Mouse (Mus musculus): ENCODE results near the gene BC035947. TPM values are rescaled to one million over a fixed set of nuclear protein-coding genes. Genes with fewer than 3 reads are reported as not detected.
"Not testable (repeated sequence)": the region's sequence is repeated elsewhere in the genome, so short reads cannot be mapped to it uniquely, and the experiment has no call there.

The BC035947 gene
- polyA plus RNA-seq, 1 experiment, result 0.06 TPM

DNA sequence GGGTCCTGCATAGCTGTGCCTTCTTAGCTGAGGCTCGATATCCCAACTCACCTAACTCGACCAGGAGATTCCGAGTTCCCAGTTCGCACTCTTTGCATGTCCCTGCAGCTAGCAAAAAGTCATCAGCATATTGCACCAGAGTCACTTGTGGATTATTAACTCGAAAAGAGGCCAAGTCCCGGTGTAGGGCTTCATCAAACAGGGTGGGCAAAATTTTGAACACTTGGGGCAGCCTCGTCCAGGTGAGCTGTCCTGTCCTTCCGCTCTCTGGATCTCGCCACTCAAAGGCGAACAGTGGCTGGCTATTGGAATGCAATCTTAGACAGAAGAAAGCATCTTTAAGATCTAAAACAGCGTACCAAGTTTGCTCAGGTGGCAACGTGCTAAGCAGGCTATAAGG, 10.1 kb downstream of the BC035947 start:
- not testable (repeated sequence) for DNase-seq (ENCODE audit: low spot score)

DNA sequence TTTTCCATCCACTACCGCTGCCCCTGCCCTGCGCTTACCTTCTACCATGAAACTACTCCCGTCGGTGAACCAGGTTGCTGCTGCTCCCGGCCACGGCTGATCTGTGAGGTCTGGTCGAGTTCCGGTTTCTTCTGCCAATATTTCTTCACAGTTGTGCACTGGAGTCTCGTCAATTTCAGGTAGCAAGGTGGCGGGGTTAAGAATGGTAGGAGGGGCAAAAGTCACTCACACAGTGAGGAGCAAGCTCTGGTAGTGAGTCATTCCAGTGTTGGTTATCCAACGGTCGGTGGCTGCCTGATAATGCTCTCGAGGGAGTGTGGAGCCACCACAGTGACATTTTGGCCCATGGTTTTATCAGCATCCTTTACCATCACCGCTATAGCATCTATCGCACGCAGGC, 10.9 kb downstream of the BC035947 start:
- DNase-seq (ENCODE audit: low spot score), result no peak

DNA sequence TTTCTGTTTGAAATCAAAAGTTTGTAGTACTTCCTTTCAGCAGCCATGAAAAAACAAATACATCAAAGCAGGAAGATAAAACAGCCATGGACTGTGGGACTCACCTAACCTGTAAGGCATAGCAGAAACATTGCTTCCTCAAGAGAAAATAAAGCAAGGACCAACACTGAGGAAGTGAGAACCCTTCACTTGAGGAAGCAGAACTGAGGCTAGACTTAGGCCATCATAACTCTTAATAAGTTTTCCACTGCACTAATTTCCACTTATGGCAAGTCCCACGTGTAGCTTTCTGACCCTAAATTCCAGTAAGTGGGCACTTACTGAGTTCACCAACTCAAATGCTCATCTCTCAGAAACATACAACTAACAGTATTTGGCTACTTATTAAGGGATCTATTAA, 21.8 kb downstream of the BC035947 start:
- no peak for DNase-seq (ENCODE audit: low spot score)

DNA sequence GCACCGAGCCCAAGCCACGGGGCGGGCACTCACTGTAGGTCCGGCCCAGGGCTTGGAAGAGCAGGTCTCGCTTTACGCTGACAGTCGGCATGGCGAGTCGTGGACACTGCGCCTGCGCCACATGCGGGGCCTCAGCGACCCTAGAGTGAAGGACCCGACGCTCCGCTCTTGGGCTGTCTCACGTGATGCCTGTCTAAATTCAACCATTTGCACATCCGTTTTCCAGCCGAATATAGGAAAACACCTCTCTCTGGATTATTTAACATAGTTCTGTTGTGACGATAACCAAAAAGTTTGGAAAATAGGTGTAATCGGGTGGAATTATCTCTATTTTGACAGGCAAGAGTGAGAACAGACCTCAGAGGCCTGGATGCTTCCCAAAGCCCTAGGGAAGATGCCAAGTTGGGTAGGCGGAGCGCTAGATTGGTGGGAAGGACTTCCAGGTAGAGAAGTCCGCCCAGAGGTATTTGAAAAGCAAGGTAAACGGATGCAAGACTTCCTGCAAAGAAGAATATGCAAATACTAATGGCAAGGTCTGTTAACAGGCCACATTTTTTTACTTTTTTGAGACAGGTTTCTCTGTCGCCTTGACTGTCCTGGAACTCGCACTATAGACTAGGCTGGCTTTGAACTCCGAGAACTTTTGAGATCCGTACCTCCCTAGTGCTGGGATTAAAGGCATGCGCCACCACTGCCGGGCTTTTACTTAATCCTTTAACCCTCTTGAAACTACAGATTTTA, 23.0 kb downstream of the BC035947 start, which contains the start of gene Farsb:
TSS of gene Farsb (minus strand) at position 146 of the 741 bp plus-strand sequence.
- peak; percentile 86 for DNase-seq (ENCODE audit: low spot score)

DNA sequence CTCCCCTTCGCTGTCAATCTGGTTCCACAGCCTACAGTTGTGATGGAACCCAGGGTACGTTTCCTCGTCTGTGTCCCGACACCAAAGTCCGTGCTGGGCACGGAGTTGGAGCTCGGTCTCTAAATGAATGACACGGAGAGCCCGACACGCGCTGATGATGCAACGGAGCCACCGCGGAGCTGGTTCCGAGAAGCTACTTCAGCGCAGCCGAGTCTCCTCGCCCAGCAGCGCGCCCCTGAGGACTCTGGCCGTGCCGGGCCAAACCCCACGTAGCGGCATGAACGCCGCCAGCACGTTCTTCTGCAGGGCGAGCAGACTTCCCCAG, 23.6 kb downstream of the BC035947 start:
- no peak for DNase-seq (ENCODE audit: low spot score)

DNA sequence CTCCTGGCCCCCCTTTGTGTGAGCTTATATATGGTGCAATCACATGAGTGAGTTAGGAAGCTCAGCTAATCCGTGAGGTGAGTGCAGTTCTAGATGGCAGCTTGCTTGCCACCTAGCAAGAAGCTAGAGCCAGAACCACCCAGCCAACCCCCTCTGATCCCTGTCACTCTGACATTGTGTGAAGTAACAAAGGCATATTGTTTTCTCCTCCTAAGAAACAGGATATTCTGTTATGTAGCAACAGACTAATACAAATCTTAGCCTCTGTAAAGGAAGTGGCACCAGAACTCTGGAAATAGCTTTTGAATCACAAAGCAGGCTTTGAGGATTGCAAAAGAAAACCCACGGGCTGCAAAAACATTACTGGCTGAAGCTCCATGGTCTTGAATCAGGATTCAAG, 27.6 kb downstream of the BC035947 start:
- DNase-seq (ENCODE audit: low spot score), result no peak

DNA sequence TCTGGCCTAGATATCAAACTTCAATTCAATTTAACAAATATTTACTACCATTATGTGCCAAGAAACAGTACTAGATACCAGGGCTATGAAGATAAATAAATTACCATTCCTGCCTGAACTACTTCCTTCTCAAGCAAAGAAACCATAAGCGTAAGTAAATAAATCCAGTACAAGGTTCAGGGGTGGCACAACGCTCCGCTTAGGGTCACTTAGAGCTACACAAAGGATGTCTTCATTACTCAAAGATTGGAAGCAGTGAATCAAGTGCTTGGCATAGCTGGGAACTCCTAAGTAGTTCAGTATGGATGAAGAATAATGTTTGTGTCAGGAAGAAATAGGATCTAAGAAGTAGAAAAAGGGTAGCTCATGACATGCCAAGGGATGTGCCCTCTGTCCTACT, 28.5 kb downstream of the BC035947 start:
- no peak for DNase-seq (ENCODE audit: low spot score)

DNA sequence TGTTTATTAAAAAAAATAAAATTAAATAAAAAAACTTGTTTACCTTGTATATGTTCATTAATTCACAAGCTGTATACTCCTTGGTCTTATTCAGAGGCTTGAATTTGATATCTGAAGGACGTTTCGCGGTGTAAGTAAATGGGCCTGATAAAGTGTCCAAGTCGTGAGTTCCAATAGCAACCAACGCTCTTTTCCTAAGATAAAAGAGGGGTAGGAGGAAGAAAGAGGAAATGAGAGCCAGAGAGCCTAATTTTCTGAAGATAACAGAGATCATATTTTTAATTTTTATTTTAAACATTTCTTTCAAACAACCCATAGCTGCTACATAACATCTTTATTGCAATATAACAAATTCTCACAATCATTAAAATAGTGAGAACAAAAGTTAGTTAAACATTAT, 39.5 kb downstream of the BC035947 start:
- no peak for DNase-seq (ENCODE audit: low spot score)

DNA sequence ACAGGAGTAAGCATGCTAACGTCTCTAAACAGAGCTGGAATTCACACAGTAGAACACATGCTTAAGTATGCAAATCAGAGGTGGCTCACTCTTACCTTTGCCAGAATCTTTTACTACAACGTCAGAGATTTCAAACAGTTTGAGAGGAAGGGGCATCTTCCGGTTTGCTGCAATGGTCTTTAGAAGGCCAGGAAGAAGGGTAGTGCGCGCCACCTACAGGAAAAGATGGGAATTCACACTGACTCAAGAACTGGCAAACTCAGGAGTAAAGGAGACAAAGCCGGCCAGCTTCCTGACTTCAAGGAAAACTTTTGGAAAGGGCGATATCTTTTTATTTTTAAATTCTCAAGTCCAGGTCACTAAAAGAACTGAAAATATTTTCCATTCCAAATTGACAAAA, 57.3 kb downstream of the BC035947 start:
- DNase-seq (ENCODE audit: low spot score), result no peak

DNA sequence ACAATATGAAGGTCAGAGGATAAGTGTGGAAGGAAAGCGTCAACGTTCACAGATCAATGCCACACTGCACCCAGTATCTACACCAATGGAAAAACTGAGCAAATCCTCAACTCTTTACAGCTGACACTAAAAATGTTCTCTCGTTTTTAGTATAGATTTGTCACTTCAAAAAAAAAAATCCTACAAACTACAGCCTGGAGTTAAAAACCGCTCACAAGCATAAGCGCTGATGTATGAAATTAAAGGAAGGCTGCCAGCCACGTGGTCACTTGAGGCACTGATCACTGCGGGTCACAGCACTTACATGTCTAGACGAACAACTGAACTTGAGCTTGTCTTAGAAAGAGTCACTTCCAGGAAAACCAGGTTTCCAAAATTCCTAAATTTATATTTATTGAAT, 58.1 kb downstream of the BC035947 start:
- no peak for DNase-seq (ENCODE audit: low spot score)

DNA sequence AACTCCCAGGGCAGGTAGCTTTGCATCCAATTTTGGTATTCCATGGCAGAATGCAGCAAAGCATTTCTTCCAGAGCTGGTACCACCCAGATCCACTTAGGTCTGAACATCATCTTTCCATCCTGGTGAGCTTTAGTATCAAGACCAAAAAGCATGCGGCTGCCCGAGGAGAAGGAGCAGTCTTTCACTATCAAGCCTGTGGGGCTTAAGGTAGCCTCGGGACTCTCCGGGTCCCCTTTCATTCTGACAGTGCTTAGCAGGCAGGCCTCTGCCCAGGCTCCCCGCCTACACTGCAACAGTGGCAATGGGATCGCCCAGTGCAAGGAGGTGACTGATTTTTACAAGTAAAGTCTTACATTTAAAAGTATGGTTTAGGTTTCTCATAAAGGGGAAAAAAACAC, 59.4 kb downstream of the BC035947 start:
- no peak for DNase-seq (ENCODE audit: low spot score)

DNA sequence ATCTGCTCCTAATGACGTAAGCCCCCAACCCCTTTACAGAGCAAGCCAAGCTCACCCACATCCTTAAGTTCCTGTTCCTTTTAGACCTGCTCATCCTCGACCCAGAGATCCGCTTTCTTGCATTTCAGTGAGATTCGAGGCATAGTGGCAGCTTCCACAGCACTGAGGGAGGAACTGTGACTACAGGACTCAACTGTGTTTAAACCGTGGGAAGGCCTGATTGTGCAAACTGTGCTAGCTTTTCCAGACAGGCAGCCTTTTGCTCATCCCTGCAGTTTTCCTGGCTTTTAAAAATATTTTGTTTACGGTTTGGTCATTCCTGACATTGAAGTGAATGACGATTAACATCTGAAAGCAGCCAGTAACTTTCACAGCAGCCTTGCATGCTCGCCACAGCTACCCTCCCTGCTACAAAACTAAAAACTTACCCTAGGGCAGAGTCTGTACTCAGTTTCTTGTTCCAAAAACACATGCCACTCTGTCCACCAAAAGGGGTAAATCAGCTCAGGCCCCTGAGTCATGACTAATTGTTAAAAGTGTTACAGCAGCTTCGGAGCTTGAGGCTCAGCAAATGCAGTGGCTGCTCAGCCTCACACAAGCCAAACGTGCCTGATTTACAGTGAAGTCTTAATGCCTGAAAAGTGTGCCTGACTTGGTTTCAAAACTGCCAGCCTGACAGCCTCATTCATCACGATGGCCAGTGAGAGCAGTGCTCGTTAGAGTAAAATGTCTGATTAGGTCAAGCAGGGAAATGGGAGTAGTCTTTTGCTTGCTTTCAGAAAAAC, 60.7 kb downstream of the BC035947 start:
- DNase-seq (ENCODE audit: low spot score), result no peak

DNA sequence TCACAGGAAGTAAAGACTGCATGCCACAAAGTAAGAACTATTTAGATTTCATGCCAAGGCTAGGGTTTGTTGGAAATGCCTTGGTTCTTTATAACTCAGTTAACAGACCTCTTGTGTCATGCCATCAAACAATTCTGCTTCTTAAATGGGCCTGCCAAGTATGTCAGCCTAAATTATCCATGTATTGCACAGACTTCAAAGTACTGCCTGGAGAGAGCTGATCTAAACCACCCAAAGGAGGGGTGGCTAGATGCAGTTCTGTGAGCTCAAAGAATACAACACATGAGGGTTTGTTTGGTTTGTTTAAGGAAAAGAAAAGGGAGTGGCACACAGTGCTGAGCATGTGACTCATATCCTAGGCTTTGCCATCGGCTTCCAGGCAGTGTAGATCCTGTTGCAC, 63.9 kb downstream of the BC035947 start:
- no peak for DNase-seq (ENCODE audit: low spot score)

Other genes starting within 250 kb of the BC035947 start
- 0.87 and 1.0 TPM in 2 replicates for gene Sgpp2, start 201.8 kb downstream of the BC035947 start, polyA plus RNA-seq (2012; rRNA removed)
- 36.0 and 36.7 TPM in 2 replicates for gene Farsb, start 23.3 kb downstream of the BC035947 start, polyA plus RNA-seq (2012; rRNA removed)
- gene Mogat1, start 1.2 kb downstream of the BC035947 start, polyA plus RNA-seq (2012; rRNA removed), result 0.38 and 1.4 TPM in 2 replicates
- 20.5 and 21.5 TPM in 2 replicates for gene Acsl3, start 145.7 kb upstream of the BC035947 start, polyA plus RNA-seq (2012; rRNA removed)
- gene Utp14b, start 145.9 kb upstream of the BC035947 start, polyA plus RNA-seq (2012; rRNA removed), result 2.1 and 2.6 TPM in 2 replicates